Comparison of ENCODE assay signal across 25 mouse cellular contexts in the genomic region with DNA sequence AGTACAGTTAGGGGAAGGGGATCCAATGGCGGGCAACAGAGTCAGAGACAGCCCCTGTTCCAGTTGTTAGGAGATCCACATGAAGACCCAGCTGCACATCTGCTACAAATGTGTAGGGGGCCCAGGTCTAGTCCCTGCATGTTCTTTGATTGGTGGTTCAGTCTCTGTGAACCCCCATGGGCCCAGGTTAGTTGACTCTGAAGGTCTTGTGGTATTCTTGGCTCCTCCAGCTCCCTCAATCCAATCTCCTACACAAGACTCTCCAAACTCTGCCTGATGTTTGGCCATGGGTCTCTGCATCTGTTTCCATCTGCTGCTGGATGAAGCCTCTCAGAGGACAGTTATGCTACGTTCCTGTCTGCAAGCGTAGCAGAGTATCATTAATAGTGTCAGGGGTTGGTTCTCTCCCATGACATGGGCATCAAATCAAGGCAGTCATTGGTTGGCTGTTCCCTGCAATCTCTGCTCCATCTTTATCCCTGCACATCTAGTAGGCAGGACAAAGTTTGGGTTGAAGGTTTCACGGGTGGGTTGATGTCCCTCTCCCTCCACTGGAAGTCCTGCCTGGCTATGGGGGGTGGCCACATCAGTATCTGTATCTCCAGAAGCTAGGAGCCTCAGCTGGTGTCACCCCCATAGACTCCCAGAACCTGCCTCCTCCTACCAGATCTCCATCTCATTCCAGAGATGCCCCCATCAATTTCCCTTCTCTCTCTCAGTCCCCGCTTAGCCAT. TPM values are rescaled to one million over a fixed set of nuclear protein-coding genes. Genes with fewer than 3 reads are reported as not detected.
DNase-seq lines count a peak whose midpoint lies in the region; ATAC-seq and TF ChIP-seq lines count a peak whose summit lies in the region.
"Had no signal": no experiment of that assay in that cellular context is flagged by ENCODE, and none has a peak within 500 bp of the region (broad histone marks: within the 10 kb centered on the region; RNA-seq: fewer than 3 reads in every experiment).

No protein-coding gene starts in this region.

- TF ChIP-seq EP300 in stomach, postnatal 0 days (optimal IDR thresholded peaks at IDR 0.05), result no peak

- no peaks in the 10 kb centered on the region for H3K27me3 ChIP-seq in heart, embryonic 10.5 days (ENCODE audit: insufficient read depth, poor library complexity, severe bottlenecking)
- no peaks in the 10 kb centered on the region for H3K27me3 ChIP-seq in heart, embryonic 15.5 days
- no peaks in the 10 kb centered on the region for H3K27me3 ChIP-seq in lung, embryonic 16.5 days (ENCODE audit: control insufficient read depth, insufficient read depth, low read depth, low read length)
- no peaks in the 10 kb centered on the region for H3K27me3 ChIP-seq in stomach, postnatal 0 days (ENCODE audit: control insufficient read depth, insufficient read depth, low read length)
- H3K27me3 ChIP-seq in neural tube, embryonic 15.5 days (replicated peaks), result no peaks in the 10 kb centered on the region
- H3K27me3 ChIP-seq: embryonic facial prominence, embryonic 13.5 days; forebrain, embryonic 15.5 days; hindbrain, embryonic 13.5 days; limb, embryonic 15.5 days had no signal

- intact Hi-C loops in heart, postnatal 14 days (cut with DNase I), result no loop called here

- TF ChIP-seq CTCF in stomach, postnatal 0 days (IDR thresholded peaks at IDR 0.05; ENCODE audit: low read depth), result no peak

- H3K9ac ChIP-seq in heart, embryonic 15.5 days, result no peak overlapping the region
- H3K9ac ChIP-seq in lung, embryonic 16.5 days (ENCODE audit: low read length), result no peak overlapping the region
- no peak overlapping the region for H3K9ac ChIP-seq in stomach, postnatal 0 days (ENCODE audit: low read length)
- no peak overlapping the region for H3K9ac ChIP-seq in neural tube, embryonic 15.5 days (replicated peaks)
- H3K9ac ChIP-seq: embryonic facial prominence, embryonic 13.5 days; forebrain, embryonic 15.5 days; hindbrain, embryonic 13.5 days; limb, embryonic 15.5 days had no signal

- H3K4me1 ChIP-seq in heart, embryonic 10.5 days, result peaks cover 6% of the 10 kb centered on the region
- peaks cover 9% of the 10 kb centered on the region for H3K4me1 ChIP-seq in heart, embryonic 15.5 days (replicated peaks)
- H3K4me1 ChIP-seq in lung, embryonic 16.5 days (replicated peaks; ENCODE audit: control insufficient read depth, insufficient read depth, low read length), result peaks cover 3% of the 10 kb centered on the region
- no peaks in the 10 kb centered on the region for H3K4me1 ChIP-seq in stomach, postnatal 0 days (replicated peaks; ENCODE audit: control insufficient read depth, insufficient read depth)
- peaks cover 3% of the 10 kb centered on the region; the same call in 1 of the 2 replicates for H3K4me1 ChIP-seq in neural tube, embryonic 15.5 days
- H3K4me1 ChIP-seq: forebrain, embryonic 15.5 days; hindbrain, embryonic 13.5 days had no signal

- H3K9me3 ChIP-seq in heart, embryonic 10.5 days, result no peaks in the 10 kb centered on the region
- H3K9me3 ChIP-seq in heart, embryonic 15.5 days (replicated peaks), result no peaks in the 10 kb centered on the region
- no peaks in the 10 kb centered on the region for H3K9me3 ChIP-seq in lung, embryonic 16.5 days (ENCODE audit: control insufficient read depth, low read length)
- H3K9me3 ChIP-seq in stomach, postnatal 0 days (ENCODE audit: control insufficient read depth, low read length), result no peaks in the 10 kb centered on the region
- no peaks in the 10 kb centered on the region for H3K9me3 ChIP-seq in neural tube, embryonic 15.5 days (replicated peaks)
- H3K9me3 ChIP-seq: embryonic facial prominence, embryonic 13.5 days; forebrain, embryonic 10.5 days; forebrain, embryonic 15.5 days; G1E; hindbrain, embryonic 13.5 days; limb, embryonic 10.5 days; limb, embryonic 15.5 days had no signal

- H3K4me2 ChIP-seq in heart, embryonic 15.5 days, result no peak overlapping the region
- H3K4me2 ChIP-seq in lung, embryonic 16.5 days (ENCODE audit: low read depth, low read length), result no peak overlapping the region
- H3K4me2 ChIP-seq in stomach, postnatal 0 days (replicated peaks; ENCODE audit: low read depth), result no peak overlapping the region
- H3K4me2 ChIP-seq in neural tube, embryonic 15.5 days, result no peak overlapping the region
- H3K4me2 ChIP-seq: embryonic facial prominence, embryonic 13.5 days; forebrain, embryonic 15.5 days; hindbrain, embryonic 13.5 days; limb, embryonic 15.5 days; midbrain, embryonic 11.5 days had no signal

- H3K4me3 ChIP-seq in heart, embryonic 10.5 days, result no peak overlapping the region
- H3K4me3 ChIP-seq in heart, embryonic 15.5 days, result no peak overlapping the region
- H3K4me3 ChIP-seq in lung, embryonic 16.5 days (ENCODE audit: low read length), result no peak overlapping the region
- no peak overlapping the region for H3K4me3 ChIP-seq in stomach, postnatal 0 days (ENCODE audit: low read depth, low read length)
- no peak overlapping the region for H3K4me3 ChIP-seq in neural tube, embryonic 15.5 days (replicated peaks)
- H3K4me3 ChIP-seq: embryonic facial prominence, embryonic 13.5 days; forebrain, embryonic 10.5 days; forebrain, embryonic 15.5 days; hindbrain, embryonic 13.5 days; limb, embryonic 10.5 days; limb, embryonic 15.5 days had no signal

- ATAC-seq in heart, embryonic 15.5 days (replicated peaks; ENCODE audit: insufficient number of reproducible peaks, insufficient read depth, low FRiP score, low read depth), result no peak
- no peak for ATAC-seq in lung, embryonic 16.5 days (ENCODE audit: low read depth)
- ATAC-seq in stomach, postnatal 0 days (ENCODE audit: low FRiP score, low TSS enrichment), result no peak
- ATAC-seq in neural tube, embryonic 15.5 days (ENCODE audit: low FRiP score), result no peak
- ATAC-seq: forebrain, embryonic 15.5 days; intestine, embryonic 16.5 days; midbrain, embryonic 16.5 days had no signal

- no peak overlapping the region for H3K27ac ChIP-seq in heart, embryonic 10.5 days
- peak overlapping the region; percentile 65 for H3K27ac ChIP-seq in heart, embryonic 15.5 days
- peak overlapping the region; percentile 5; the same call in 1 of the 2 replicates for H3K27ac ChIP-seq in lung, embryonic 16.5 days (ENCODE audit: low read length)
- peak overlapping the region; percentile 24; the same call in 1 of the 2 replicates for H3K27ac ChIP-seq in stomach, postnatal 0 days (replicated peaks)
- no peak overlapping the region for H3K27ac ChIP-seq in neural tube, embryonic 15.5 days (replicated peaks)
- H3K27ac ChIP-seq: embryonic facial prominence, embryonic 13.5 days; forebrain, embryonic 10.5 days; forebrain, embryonic 15.5 days; hindbrain, embryonic 13.5 days; limb, embryonic 10.5 days; limb, embryonic 15.5 days had no signal

- DNase-seq in heart, adult 11 months, result peak; percentile 94
- DNase-seq in heart, embryonic 10.5 days (ENCODE audit: low spot score), result no peak
- no peak for DNase-seq in heart, postnatal 14 days
- DNase-seq in lung, postnatal 10 days, result no peak
- DNase-seq in stomach, postnatal 0 days (ENCODE audit: low spot score), result no peak
- DNase-seq: cerebellum, adult 11 months; cerebellum, adult 9-10 months; layer of hippocampus, adult 9-11 months; right cerebral cortex, adult 18-20 months had no signal

- 81% methylated on average over 5 of the region's 5 CpGs for WGBS in heart, embryonic 10.5 days
- WGBS in heart, embryonic 15.5 days, result 81% methylated on average over 5 of the region's 5 CpGs
- 89% methylated on average over 5 of the region's 5 CpGs for WGBS in lung, embryonic 16.5 days
- WGBS in stomach, postnatal 0 days, result 81% methylated on average over 5 of the region's 5 CpGs
- 89% methylated on average over 5 of the region's 5 CpGs for WGBS in neural tube, embryonic 15.5 days

- H3K36me3 ChIP-seq in heart, embryonic 10.5 days, result no peaks in the 10 kb centered on the region
- H3K36me3 ChIP-seq in heart, embryonic 15.5 days, result no peaks in the 10 kb centered on the region
- H3K36me3 ChIP-seq in lung, embryonic 16.5 days (ENCODE audit: control insufficient read depth, insufficient read depth, low read length), result no peaks in the 10 kb centered on the region
- no peaks in the 10 kb centered on the region for H3K36me3 ChIP-seq in stomach, postnatal 0 days (ENCODE audit: control insufficient read depth, insufficient read depth, low read length)
- H3K36me3 ChIP-seq in neural tube, embryonic 15.5 days, result no peaks in the 10 kb centered on the region
- H3K36me3 ChIP-seq: embryonic facial prominence, embryonic 13.5 days; forebrain, embryonic 10.5 days; forebrain, embryonic 15.5 days; G1E; hindbrain, embryonic 13.5 days; limb, embryonic 10.5 days; limb, embryonic 15.5 days had no signal

RNA-seq across cellular contexts. Expression of a gene that starts 25.2 kb away (rescaled TPM):
- 0.09 and 0.17 TPM in 2 replicates for polyA plus RNA-seq in heart, embryonic 10.5 days (2016; fragmentation: Nextera tagmentation; extraction: Ambion mirVana)
- polyA plus RNA-seq in heart, embryonic 15.5 days (2015; fragmentation: Nextera tagmentation; extraction: Ambion mirVana), result 0.09 and 0.14 TPM in 2 replicates
- total RNA-seq in heart, postnatal 14 days (2021), result under 1 TPM; 0.33 to 0.34 TPM
- polyA plus RNA-seq in lung, embryonic 16.5 days (2015; fragmentation: Nextera tagmentation; extraction: Ambion mirVana), result 0.06 TPM in 1 of 2 replicates, not detected in the other
- polyA plus RNA-seq in stomach, postnatal 0 days (2015; fragmentation: Nextera tagmentation; extraction: Ambion mirVana), result not detected in 2 replicates
- polyA plus RNA-seq in neural tube, embryonic 15.5 days (2015; fragmentation: Nextera tagmentation; extraction: Ambion mirVana), result 0.05 and 0.17 TPM in 2 replicates
- total RNA-seq: common myeloid progenitor, adult 5-6 weeks; G1E; megakaryocyte progenitor cell, adult 5-6 weeks had no signal
- polyA plus RNA-seq: embryonic facial prominence, embryonic 13.5 days; forebrain, embryonic 10.5 days; forebrain, embryonic 15.5 days; G1E; hindbrain, embryonic 13.5 days; limb, embryonic 10.5 days; midbrain, embryonic 16.5 days; neural tube, embryonic 11.5 days had no signal

Comparison
In these comparisons a context has a peak if more than half of its experiments do, and no peak if none do; other contexts are left out.
1. H3K27ac ChIP-seq: peak in heart, embryonic 15.5 days (single experiment), lung, embryonic 16.5 days (single experiment) and stomach, postnatal 0 days (single experiment); none in heart, embryonic 10.5 days (single experiment) and neural tube, embryonic 15.5 days (single experiment).